Mouse (Mus musculus): ENCODE data around the gene Eloa.
A peak's percentile ranks its signal among the peaks of the same experiment; 100 is the strongest.

The Eloa gene

DNA sequence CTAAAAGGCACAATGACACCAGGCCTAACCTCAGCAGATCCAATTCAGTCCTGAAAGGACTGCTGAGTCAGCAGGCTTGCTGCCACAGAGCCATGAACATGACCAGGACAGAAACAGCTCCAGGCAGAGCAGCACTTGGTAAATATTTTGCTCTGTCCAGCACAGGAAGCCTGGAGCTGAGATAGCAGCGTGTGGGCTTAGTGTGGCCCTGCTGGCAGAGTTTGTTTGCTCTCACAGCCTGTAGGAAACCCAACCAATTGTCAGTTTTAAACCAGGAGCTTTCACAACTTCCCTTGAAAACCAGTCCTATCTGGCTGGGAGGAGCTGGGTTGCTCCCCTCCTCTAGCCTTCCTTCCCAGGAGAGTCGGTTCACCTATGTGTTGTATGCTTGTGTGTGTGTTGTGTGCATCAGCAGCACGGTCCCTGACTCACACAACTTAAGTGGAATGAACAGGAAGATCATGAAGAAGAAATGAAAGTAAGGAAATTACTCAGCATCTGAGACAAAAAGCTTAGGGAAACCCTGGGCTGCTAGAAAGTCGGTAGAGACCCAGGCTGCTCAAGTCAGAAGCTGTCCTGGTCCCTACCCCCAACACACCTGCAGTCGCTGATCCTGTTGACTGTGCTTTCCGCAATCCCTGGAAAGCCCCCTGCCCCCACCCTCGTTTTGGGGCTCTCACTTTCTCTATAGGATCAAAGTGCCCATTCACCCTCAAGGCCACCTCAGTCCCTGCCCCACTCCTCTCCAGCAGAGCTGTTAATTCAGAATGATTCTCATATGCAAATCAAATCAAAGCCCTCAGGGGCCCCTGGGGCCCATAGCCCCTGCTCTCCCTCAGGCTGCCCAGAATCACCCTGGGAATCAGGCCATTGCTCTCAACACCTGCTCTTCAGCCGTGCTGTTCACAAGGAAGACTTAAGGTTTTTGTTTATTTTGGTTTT lies 9.7 kb upstream of the Eloa start:
- no peak for ATAC-seq (ENCODE audit: low TSS enrichment)

DNA sequence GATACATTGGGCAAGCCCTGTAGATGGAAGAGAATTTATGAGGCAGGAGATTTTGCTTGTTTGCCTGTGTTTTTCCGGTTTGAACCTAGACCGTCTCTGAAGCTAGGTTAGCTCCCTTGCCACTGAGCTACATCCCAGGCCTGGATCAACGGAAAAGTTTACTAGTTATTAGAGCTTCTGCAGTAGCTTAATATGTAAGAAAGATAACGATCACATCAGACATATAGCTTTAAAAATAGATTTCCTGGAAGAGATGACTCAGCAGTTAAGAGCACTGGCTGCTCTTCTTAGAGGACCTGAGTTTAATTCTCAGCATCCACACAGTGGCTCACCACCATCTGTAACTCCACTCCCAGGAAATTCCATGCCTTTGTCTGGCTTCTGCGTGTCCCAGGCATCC lies 7.1 kb upstream of the Eloa start:
- no peak for ATAC-seq (ENCODE audit: low TSS enrichment)

DNA sequence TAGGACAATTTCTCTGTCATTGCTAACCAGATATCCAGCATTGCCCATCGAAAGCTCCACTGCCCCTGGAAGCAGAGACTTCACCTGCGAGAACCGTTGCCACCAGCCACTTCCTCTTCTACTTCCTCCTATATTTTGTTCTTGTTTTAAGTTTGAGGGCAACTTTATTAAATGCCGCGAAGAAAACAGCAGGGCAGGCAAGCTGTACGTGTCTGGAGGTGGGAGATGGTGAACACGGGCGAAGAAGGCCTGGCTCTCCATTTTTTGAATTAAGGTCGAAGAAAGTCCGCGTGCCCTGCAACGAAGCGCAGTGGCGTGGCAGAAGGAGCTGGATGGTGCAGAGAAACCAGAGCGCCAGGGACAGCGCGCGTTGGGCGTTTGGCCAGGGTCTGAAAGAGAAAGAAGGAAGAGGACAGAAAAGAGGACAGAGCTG lies 6.6 kb upstream of the Eloa start:
- no peak for ATAC-seq (ENCODE audit: low TSS enrichment)

DNA sequence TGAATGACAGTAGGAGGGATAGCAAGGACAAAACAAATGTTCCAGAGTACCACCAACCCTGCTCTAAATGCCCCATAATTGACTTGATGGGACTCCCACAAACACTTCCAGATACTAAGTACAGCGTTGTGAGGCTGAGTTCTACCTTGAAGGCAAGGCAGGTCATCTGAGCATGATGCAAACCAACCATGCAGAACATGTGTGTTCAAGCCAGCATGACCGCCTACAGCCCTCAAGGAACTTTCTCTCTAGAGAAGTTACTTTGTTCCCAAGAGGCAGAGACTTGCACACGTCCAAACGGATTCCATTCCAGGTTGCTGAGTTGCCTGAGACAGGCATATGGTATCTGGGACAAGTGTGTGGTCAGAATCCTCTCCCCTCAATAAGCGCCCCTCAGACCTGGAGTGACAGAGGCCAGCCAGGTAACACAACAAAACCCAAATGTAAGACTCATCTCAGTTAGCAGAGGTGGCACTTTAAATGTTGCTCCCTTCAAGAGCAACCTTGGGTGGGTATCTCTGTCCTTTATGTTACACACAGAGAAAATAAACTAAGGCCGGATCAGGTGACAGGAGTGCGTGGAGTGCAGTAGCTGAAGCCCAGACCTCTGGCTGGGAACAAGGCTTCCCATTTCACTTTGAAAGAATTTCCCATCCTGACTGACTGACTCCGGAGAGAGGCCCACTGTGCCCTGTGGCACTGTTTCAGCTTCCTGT lies 6.0 kb upstream of the Eloa start:
- no peak for ATAC-seq (ENCODE audit: low TSS enrichment)

DNA sequence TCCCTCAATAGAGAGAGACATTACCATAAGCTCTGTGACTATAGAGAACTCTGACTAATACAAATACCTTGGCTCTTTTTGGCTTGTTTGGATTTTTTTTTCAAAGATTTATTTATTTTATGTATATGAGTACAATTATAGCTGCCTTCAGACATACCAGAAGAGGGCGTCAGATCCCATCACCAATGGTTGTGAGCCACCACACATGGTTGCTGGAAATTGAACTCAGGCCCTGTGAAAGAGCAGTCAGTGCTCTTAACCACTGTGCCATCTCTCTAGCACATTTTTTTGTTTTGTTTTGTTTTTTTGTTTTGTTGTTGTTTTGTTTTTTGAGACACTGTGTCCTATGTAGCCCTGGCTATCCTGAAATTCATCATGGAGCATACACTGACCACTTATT lies 3.8 kb upstream of the Eloa start:
- ATAC-seq (ENCODE audit: low TSS enrichment): no peak

DNA sequence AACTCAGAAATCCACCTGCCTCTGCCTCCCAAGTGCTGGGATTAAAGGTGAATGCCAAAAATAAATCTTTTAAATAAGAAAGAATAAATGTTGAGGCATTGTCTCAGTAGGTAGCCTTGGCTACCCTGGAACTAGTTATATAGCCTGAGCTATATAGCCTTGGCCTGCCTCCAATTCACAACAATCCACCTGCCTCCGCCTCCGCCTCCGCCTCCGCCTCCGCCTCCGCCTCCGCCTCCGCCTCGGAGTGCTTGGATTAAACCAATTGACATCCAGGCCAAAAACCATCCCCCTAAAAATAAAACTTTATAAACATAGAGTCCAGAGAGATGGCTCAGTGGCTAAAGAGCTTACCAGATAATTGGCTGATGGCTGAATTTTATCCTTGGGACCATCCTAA lies 1.4 kb upstream of the Eloa start:
- no peak for ATAC-seq (ENCODE audit: low TSS enrichment)

DNA sequence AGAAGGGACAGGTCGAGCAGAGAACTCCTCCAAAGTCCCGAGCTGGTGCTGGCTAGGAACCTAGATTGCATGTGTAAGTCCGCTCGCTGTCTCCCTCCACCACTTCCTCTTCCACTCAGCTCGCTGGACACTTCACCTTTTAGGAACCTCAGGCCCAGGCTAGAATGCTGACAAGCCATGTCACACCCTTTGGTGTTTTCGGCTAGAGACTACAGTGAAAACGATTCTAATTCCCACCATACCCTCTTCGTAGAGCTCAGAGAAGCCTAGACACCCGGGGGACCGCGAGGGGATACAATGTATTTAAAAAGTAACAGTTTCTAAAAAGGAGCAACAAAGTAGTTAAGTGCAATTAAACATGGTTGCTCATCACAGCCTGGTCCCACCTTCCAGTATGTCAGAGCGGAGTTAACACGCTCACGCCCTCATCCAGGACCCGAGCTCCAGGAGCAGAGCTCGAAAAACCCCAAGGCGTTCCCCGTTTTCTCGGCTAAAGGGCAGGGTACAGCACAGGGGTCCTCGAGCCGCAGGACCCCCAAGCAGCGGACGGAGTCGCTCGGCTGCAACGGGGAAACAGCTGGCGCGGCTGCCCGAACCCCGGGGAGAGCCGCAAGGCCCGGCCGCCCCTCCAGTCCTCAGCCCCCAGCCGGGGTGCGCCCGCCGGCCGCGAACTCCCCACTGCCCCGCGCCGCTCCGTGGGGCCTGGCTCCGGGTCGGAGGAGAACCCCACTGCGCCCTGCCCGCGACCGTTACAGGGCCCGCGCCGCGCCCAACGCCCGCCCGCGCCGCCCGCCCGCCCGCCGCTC lies 617 bp downstream of the Eloa start:
- ATAC-seq (ENCODE audit: low TSS enrichment): peak; percentile 21; the same call in 1 of the 2 replicates

DNA sequence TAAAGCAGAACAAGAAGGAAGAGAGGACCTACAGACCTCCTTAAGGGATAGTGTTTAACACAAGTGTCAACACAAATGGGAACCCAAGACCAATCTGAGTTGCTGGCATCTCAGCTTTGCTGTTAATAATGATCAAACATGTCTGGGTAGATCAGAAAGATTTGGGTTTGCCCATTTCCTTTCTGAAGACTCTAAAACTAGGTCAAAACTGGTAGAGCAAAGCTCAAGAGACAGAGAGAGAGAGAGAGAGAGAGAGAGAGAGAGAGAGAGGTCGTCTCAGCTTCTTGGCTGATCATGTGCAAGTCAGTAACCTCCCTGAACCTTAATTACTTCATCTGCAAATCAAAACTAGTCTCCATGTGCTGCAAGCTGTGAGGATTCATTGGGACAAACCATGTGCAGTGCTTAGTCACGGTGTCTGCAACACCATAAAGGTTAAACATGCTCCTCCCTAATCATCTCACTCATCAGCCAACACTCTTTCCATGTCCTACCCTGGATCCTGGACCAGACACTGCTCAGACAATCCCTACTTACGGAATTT lies 5.4 kb downstream of the Eloa start:
- ATAC-seq (ENCODE audit: low TSS enrichment): no peak

DNA sequence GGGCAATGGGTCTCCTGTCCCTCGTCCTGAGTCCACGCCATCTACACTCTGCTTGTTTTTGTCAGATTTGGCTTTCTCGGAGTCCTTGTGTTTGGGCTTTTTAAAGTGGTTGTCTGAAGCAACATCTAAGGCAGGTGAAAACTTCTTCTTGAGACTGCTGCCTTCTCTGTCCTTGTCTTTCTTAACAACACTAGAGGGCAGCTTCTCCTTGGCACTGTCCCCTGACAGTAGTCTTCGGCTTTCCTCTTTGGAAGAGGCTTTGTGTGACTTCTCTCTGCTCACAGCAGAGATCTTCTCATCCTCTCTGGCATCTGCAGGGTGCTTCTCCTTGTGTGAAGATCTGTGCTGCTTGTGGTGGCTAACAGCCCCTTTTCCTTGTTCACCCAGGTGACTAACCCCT lies 11.0 kb downstream of the Eloa start:
- no peak for ATAC-seq (ENCODE audit: low TSS enrichment)

DNA sequence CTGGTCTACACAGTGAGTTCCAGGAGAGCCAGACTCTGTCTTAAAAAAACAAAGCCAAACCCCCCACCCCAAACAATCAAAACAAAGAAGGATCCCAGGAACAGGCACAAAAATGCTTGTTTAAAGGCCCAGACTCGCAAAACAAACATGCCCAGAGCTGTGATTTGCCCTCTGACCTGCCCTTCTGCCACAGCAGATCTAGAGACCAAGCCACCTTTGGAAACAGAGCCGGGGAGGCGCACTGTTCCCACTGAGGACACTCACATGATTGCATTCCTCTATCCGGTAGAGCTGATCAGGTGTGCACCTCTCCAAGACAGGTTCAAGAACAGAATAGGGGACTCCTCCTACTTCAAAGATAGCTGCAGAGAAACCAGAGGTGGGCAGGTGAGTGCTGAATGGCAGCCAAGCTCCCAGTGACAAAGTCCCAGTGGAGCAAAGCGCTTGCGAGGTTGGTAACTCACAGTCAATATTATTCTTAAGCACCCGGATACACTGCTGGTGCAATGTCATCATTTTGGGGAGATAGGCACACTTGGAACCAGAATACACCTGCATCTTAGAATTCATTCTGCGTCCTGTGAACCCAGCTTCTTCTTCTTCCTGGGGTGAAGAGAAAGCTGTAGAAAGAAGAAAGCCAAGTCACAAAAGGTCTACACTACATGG lies 12.6 kb downstream of the Eloa start:
- ATAC-seq (ENCODE audit: low TSS enrichment): no peak

DNA sequence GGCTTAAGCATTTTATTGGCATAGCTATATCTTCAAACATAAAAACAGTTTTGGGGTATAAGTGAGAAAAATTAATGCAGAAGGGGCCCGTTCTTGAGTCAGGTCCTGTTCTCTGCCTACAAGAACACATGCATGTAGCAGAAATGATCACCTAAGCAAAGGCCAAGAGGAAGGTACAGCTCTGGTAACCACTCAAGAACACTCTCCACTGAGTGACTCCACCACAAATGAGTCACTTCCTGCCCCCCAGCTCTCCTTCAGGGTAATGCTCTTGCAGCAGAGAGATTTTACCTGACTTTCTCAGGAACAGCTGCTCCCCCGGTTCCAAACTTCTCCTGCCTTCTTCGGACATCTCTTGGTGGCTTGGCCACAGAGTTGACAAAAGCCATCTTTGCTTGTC lies 14.7 kb downstream of the Eloa start:
- no peak for ATAC-seq (ENCODE audit: low TSS enrichment)

DNA sequence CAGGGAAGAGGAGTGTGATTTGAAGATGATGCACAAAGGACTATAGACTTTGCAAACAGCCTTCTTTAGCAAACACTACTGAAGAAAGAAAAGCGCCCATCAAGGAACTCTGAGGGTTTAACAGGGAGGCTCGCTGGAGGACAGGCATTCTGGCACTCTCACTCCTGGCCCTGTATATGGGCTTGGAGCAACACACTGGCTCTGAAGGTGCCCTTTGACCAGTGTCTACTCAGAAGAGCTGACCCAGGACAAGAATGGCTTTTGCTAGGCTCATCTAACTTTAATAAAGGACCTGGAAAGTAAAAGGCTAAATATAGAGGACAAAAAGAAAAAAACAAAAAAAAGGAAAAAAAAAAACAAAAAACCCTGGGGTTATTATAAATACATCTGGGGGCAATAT lies 16.6 kb downstream of the Eloa start:
- no peak for ATAC-seq (ENCODE audit: low TSS enrichment)

DNA sequence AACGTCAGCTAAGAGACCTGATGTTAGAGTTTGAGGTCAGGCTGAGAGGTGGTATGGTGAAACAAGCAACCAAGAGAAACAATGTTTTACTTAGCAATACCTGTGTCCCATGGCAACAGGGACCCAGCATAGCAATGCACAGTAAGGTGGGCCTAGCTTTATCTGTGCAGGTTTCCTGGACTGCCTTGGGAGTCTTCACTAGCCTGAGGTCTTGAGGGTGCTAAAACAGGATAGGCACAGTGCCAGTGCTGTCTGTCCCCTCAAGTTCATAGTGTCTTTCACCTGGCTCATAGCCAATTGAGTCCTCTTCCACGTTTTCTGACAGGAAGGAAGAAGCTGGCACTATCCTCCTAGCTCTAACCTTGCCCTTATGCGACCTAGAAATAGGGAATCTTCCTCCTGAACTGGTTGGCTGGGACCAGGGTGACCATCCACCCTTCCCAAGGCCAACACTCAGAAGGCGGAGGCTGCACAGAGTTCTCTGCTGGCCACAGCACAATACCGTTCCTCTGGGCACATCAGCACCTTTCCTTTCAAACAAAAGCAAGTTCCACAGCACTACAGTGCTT lies 17.4 kb downstream of the Eloa start:
- no peak for ATAC-seq (ENCODE audit: low TSS enrichment)

DNA sequence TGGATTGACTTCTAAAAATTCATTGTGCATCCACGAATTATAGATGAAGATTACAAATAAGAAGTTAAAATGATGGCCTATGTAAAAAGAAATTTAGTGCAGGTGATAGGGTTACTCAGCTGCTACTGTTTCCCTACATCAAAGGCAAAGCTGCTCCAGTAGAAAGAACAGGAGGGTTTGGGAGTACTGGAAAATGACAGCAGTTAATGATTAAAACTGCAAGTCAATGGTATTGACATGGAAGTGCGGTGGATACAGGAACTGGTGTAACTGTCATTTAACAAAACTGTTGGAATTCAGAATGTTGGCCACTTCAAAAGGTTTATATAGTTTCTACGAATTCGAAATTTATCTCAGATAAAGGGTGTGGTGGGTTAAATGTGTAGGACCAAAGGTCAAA lies 26.4 kb downstream of the Eloa start:
- ATAC-seq (ENCODE audit: low TSS enrichment): no peak

DNA sequence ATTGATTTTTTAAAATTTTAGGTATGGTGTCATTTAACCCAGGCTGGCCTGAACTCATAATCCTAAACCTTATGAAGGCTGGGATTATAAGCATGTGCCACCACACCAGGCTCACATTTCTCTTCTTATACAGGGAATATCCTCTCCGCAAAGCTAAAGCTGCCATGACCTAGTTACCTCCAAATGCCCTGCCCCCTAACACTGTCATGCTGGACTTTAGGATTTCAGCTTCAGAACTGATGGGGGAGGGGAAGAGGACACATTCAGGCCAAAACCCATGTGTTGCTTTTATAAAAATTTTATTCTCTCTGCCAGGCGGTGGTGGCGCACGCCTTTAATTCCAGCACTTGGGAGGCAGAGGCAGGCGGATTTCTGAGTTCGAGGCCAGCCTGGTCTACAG lies 27.6 kb downstream of the Eloa start:
- ATAC-seq (ENCODE audit: low TSS enrichment): no peak

DNA sequence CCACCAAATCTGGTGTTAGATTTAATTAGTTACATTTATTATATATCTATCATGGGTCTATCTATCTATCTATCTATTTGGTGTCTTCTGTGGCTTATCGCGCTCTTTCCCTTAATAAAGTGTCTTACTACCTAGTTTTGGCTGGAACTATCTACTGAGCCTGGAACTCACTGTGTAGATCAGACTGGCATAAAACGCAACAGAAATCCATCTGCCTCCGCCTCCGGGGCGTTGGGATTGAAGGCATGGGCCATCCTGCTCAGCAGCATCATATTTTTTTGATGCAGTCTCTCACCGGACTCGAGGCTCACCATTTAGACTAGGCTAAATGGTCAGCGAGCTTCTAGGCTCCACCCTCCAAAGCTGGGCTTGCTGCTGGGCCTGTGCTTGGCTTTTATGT lies 33.8 kb downstream of the Eloa start:
- no peak for ATAC-seq (ENCODE audit: low TSS enrichment)

DNA sequence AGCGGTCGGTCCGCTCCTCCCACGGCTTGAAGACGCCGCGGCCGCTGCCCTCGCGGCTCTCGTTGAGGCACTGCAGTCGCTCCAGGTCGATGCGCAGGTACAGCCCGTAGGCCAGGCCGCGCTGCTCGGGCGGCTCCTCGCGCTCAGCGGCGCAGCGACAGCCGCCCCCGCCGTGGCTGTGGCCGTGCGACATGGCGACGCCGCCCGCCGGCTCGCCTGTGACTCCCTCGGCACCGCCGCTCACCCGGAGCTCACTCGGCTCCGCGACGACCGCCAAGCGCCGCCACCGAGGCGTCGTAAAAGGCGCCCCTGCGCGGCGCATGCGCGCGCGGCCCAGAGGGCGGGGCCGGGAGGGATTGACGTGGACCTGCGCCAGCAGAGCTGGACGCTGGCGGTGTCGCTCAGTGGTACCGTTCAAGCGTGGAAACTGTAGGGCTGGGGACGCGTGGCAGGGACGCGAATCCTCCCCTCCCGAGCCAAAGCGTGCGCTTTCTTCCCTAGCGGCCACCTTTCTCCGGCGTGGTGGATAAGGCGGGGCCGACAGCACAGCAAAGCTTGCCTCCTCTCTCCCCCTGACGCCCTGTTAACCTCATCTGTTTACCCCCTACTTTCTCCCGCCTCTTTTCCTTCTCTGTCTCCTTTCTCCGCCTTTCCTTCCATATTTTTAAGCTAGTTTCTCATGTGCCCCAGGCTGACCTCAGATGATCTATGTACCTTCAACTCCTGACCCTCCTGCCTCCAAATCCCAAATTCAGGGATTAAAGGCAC lies 34.4 kb downstream of the Eloa start, which contains the start of gene Pithd1:
TSS of gene Pithd1 (minus strand) at position 322 of the 768 bp plus-strand sequence.
- peak; percentile 85 for ATAC-seq (ENCODE audit: low TSS enrichment)

DNA sequence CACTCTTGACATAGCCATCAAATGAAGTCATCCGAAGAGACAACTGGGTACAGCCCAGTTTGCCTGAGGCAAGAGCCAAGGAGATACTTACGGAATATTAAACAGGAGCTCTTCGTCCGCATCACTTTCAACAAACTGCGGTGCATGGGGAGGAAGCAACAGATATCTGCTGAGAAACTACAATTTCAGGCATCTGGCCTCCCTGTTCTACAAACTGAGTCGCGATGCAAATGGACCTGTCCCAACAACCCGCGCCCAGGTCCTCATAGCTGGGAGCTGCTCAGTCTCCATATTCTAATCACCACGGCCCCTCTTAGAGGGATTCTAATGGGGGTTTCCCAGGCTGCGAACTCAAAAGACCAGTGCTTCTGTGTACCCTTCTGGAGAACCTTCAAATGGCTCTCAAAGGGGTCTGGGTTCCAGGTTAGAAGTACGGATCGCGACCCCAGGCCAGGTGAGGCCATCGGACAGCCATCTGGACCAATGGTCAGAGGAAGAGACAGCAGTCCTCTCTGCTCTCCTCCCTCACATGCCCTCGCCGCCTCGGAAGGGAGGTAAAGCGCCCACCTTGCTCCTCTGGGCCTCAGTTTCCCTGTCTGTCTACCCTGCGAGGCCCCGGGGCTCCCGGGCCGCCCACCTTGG lies 35.1 kb downstream of the Eloa start:
- ATAC-seq (ENCODE audit: low TSS enrichment): no peak

DNA sequence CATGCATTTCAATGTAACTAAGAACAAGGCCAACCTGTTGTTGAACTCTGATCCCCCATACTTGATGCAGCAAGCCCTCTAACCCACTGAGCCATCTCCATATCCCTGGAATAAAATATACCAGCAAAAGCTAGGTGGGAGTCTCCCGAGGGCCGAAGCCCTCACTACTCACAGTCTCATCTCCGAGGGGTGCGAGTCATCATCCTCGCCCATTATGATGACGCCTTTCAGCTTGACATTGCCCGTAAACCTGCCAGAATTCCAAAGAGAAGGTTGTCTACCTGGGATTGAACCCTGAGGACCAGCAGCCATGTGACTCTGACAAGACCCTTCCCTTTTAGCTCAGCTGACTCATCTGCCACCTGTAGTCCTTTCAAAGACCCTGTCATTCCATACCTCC lies 35.8 kb downstream of the Eloa start:
- ATAC-seq (ENCODE audit: low TSS enrichment): no peak

DNA sequence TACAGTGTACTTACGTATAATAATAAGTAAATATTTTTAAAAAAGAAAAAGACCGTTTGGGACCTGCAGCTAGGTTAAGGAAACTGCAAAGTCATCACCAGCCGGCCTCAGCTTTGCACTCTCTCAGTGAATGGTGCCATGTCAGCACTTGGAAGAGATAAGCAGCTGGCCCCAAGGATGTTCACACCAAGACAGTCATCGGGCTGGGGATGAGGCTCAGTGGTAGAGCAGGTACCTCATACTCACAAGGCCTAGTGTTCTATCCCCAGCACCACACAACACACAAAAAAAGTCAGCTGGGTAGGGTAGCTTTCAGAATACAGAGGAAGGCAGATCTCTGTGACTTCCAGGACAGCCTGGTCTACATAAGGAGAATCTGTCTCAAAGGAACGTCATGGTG lies 36.4 kb downstream of the Eloa start:
- ATAC-seq (ENCODE audit: low TSS enrichment): no peak
